Mouse (Mus musculus) neural tube, embryonic 14.5 days (tissue): ENCODE measurements at regions not wholly inside any gene's neighbourhood (a gene's known extent, or its start where the extent isn't known, plus 50 kb on each side); places are given as distances from the start of the nearest gene placed in this dataset.

ENCODE experiments used
- ATAC-seq: fragments of 200-750 bp; cut with Nextera tagmentation; 2 replicates; pipeline ENCODE4 v1.8.0; 2017; ENCODE audit warnings: low read depth, mild to moderate bottlenecking, moderate TSS enrichment, moderate library complexity
- H3K27ac ChIP-seq: fragments of 300-500 bp; sonication (generic); 2 replicates; pipeline ENCODE4 v1.5.1; 2014; ENCODE audit warnings: low read depth, mild to moderate bottlenecking, control low read depth, low read length, moderate library complexity, mixed read lengths
- H3K27me3 ChIP-seq: fragments of 300-500 bp; sonication (generic); 2 replicates; pipeline ENCODE4 v1.6.1; 2014; ENCODE audit warnings: low read length; ENCODE audit not compliant: control insufficient read depth, insufficient read depth
- H3K36me3 ChIP-seq: fragments of 300-500 bp; sonication (generic); 2 replicates; pipeline ENCODE4 v1.6.1; 2014; ENCODE audit warnings: low read length, mixed read lengths; ENCODE audit not compliant: control insufficient read depth, insufficient read depth
- H3K4me1 ChIP-seq: fragments of 300-500 bp; sonication (generic); 2 replicates; pipeline ENCODE4 v1.6.1; 2014; ENCODE audit warnings: low read length; ENCODE audit not compliant: control insufficient read depth, insufficient read depth
- H3K4me2 ChIP-seq: fragments of 300-500 bp; sonication (generic); 2 replicates; pipeline ENCODE4 v1.6.1; 2014; ENCODE audit warnings: mild to moderate bottlenecking, low read depth, low read length, control low read depth
- H3K4me3 ChIP-seq: fragments of 300-500 bp; sonication (generic); 2 replicates; pipeline ENCODE4 v1.5.1; 2014; ENCODE audit warnings: low read depth, low read length, control low read depth, mixed read lengths
- H3K9ac ChIP-seq: fragments of 300-500 bp; sonication (generic); replicated peaks from 2 replicates; pipeline ENCODE4 v1.6.1; 2014; ENCODE audit warnings: low read depth, mild to moderate bottlenecking, control low read depth, low read length, mixed read lengths
- H3K9me3 ChIP-seq: fragments of 300-500 bp; sonication (generic); 2 replicates; pipeline ENCODE4 v1.6.1; 2016; ENCODE audit warnings: low read length; ENCODE audit not compliant: control insufficient read depth
- WGBS: fragments of 180-500 bp; shearing (Covaris S2); extraction: QIAGEN DNeasy Blood & Tissue Kit; methylation state at CpG from one replicate; pipeline ENCODE4 v1.1.7; 2014; 5-methylcytosine and 5-hydroxymethylcytosine counted together

DNA sequence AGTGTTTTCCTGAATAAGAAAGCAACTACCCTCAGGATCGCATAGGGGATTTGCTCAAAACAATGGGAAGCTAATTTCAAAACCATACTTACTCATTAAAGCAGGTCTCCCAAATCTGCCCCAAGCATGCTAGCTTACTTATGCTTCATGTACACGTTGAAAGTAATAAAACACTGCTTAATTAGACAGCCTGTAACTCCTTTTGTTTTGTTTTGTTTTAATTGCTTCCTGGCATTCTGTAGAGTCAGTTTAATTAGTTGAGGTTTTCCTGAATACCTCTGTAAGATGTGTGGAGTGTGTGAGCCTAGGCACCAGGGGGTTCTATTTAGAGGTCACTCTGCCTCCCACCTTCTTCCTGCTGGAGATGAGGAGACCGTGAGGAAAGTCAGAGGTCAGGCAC is 147.9 kb downstream of the Nufip1 start:
- H3K9me3 ChIP-seq = no peaks in the 10 kb centered on the region
- peaks cover 6% of the 10 kb centered on the region; the same call in 1 of the 2 replicates for H3K4me1 ChIP-seq
- no peak overlapping the region for H3K9ac ChIP-seq
- WGBS = 13% methylated on average over 3 of the region's 3 CpGs
- no peaks in the 10 kb centered on the region for H3K36me3 ChIP-seq
- no peaks in the 10 kb centered on the region for H3K27me3 ChIP-seq
- no peak overlapping the region for H3K4me3 ChIP-seq
- ATAC-seq = no peak
- H3K4me2 ChIP-seq = no peak overlapping the region
- H3K27ac ChIP-seq = no peak overlapping the region

DNA sequence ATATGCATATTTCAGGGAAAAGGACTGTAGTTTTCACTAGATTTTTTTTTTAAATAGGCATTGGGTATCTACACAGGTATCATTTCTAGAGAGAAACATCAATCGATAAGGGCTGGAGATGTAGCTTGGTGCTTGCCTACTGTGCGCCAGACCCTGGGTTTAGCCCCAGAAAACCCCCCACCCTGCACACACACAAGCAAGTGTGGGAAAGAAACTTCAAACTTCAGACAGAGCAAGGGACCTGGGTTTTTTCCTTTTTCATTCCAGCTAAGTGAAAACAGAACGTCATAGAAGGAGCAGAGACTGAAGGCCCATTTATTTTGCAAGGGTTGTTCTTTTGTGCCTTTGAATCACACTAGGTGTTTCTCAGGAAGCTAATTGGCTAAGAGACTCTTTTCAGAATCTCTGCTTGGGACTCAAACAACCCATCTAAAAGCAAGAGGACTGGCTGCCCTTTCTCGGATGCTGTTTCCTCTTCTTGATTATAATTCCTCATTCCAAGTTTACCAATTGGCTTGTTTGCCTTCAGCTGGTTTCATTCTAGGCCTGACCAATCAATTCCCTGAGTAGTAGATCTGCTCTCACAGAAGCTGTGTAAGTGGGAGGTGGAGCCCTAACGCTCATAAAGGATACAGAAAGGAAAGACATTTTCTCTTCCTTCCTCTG is 150.1 kb downstream of the Nufip1 start:
- no peaks in the 10 kb centered on the region for H3K36me3 ChIP-seq
- 68% methylated on average over 5 of the region's 5 CpGs for WGBS
- H3K4me1 ChIP-seq = 0 out of 2 replicates have a peak, but pooled peaks cover 5% of the 10 kb centered on the region
- H3K4me2 ChIP-seq = no peak overlapping the region
- no peak overlapping the region for H3K27ac ChIP-seq
- H3K27me3 ChIP-seq = no peaks in the 10 kb centered on the region
- ATAC-seq = no peak
- H3K9ac ChIP-seq = no peak overlapping the region
- no peak overlapping the region for H3K4me3 ChIP-seq
- no peaks in the 10 kb centered on the region for H3K9me3 ChIP-seq

DNA sequence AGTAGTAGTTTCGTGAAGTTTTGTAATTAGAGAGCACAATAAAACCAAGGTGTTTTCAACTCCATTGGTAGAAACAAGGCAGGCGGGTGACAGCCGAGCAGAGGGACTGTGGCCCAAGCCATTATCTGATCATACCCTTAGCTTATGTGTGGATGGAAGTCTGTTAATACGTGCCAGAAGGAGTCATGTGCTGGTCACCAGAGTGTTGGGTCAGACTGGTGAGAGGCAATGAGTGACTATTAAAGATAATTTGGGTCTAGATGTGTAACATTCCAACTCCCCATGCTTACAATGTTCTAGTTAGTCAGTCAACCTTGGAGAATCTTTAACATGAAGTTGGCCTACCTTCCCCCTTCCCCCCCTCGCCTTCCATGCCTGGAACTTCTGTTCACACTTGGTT is 151.1 kb upstream of the Tsc22d1 start:
- no peaks in the 10 kb centered on the region for H3K9me3 ChIP-seq
- H3K27ac ChIP-seq = no peak overlapping the region
- H3K36me3 ChIP-seq = no peaks in the 10 kb centered on the region
- H3K4me2 ChIP-seq = no peak overlapping the region
- H3K4me3 ChIP-seq = no peak overlapping the region
- ATAC-seq = no peak
- H3K9ac ChIP-seq = no peak overlapping the region
- H3K27me3 ChIP-seq = no peaks in the 10 kb centered on the region
- WGBS = 93% methylated on average over 5 of the region's 5 CpGs
- no peaks in the 10 kb centered on the region for H3K4me1 ChIP-seq

DNA sequence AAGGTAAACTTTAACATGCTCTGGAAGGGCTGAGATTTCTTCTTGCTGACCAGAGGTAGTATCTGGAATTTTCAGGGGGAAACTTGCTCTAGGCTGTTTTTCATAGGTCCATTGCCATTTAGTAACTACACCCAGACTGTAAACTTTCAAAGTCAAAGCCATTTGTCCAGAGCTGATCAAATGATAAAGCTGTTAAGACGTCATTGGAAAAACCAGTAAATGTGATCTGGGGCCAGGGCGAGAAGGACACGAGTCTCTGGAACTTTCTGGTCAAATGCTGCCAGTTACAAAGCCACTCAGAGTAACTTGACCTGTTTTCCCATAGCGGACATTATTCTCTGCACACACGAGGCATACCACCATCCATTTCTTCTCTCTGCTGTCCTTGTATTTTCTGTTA is 148.9 kb upstream of the Tsc22d1 start:
- Histone ChIP-seq H3K27ac (no peak overlapping the region), H3K4me3 (no peak overlapping the region), H3K27me3 (no peaks in the 10 kb centered on the region), H3K9me3 (no peaks in the 10 kb centered on the region), H3K36me3 (no peaks in the 10 kb centered on the region), H3K4me2 (no peak overlapping the region), H3K4me1 (no peaks in the 10 kb centered on the region), H3K9ac (no peak overlapping the region)
- no peak for ATAC-seq
- WGBS = 92% methylated on average over 5 of the region's 5 CpGs

DNA sequence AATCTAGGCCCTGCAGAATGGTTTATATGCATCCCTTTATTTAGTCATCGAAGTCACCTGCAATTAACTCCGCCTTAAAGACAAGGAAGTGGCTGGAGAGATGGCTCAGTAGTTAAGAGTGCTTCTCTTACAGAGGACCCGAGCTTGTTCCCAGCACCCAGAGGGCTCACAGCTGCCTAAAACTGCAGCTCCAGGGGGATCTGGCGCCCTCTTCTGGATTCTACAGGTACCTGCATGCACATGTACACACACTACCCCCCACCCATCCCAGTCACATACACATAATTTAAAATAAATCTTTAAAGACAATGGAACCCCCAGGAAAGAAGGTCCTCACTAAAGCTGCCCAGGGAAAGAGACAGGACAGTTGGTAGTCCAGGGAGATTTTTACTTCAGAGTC is 148.5 kb upstream of the Tsc22d1 start:
- WGBS = 88% methylated on average over 4 of the region's 4 CpGs
- Histone ChIP-seq H3K9ac (no peak overlapping the region), H3K4me1 (no peaks in the 10 kb centered on the region), H3K4me3 (no peak overlapping the region), H3K27ac (no peak overlapping the region), H3K27me3 (no peaks in the 10 kb centered on the region), H3K36me3 (no peaks in the 10 kb centered on the region), H3K9me3 (no peaks in the 10 kb centered on the region), H3K4me2 (no peak overlapping the region)
- no peak for ATAC-seq

DNA sequence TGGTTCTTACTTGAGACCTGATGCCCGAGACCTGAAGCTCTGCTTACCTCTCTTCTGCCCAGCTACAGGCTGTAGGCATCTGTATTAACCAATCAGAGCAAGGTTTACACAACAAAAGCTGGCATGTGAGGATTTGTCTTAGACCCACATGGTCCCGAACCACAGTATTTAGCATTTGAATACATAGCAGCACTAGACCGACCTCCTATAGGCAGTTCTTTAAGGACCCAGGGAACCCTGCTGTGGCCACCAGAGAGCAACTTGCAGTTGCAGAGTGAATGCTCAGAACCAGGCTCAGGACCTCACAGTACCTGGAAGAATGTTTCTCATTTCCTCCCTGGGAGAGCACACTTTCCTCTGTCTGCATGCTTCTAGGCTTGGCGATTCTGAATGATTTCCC is 147.7 kb upstream of the Tsc22d1 start:
- no peak overlapping the region for H3K4me3 ChIP-seq
- no peaks in the 10 kb centered on the region for H3K9me3 ChIP-seq
- H3K27me3 ChIP-seq = no peaks in the 10 kb centered on the region
- no peaks in the 10 kb centered on the region for H3K36me3 ChIP-seq
- no peak overlapping the region for H3K27ac ChIP-seq
- no peaks in the 10 kb centered on the region for H3K4me1 ChIP-seq
- H3K4me2 ChIP-seq = no peak overlapping the region
- 23% methylated on average over 4 of the region's 4 CpGs for WGBS
- ATAC-seq = no peak
- no peak overlapping the region for H3K9ac ChIP-seq

DNA sequence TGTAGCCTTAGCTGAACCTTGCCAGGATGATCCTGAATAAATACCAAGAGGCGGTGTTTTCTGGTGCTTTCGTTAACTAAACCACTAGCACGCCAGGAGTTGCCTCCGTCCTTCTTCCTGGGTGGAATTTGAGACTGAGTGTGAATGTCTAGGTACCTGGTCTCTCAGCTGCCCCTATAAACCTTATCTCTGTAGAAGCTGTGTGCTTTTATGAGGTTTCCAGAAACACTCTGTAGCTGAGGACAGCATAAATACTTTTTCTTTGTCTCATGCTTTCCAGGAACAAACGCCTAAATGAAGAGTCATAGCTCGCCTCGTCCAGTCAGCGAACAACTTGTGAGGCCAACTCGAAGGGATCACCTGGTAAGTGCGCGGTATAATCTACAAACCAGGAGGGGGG is 143.6 kb upstream of the Tsc22d1 start:
- Histone ChIP-seq H3K27me3 (no peaks in the 10 kb centered on the region), H3K4me2 (no peak overlapping the region), H3K27ac (no peak overlapping the region), H3K9ac (no peak overlapping the region), H3K4me3 (no peak overlapping the region), H3K9me3 (no peaks in the 10 kb centered on the region), H3K36me3 (no peaks in the 10 kb centered on the region), H3K4me1 (no peaks in the 10 kb centered on the region)
- 85% methylated on average over 11 of the region's 11 CpGs for WGBS
- ATAC-seq = no peak

DNA sequence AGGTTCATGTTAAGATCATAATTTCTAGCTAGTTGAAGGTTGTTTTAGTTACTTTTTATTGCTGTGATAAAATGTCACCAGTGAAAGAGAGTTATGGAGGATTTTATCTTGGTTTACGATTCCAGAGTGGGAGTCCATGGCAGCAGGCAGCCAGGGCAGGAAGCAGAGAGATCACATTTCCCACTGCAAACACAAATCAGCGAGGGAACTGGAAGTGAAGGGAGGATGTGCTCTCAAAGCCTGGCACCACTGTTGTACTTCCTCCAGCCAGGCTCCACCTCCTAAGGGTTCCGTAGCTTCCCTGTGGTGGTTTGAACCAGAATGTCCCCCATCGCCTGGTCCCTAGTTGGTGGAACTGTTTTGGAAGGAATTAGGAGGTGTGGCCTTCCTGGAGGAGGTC is 141.9 kb upstream of the Tsc22d1 start:
- WGBS = 86% methylated on average over 4 of the region's 4 CpGs
- Histone ChIP-seq H3K27ac (no peak overlapping the region), H3K36me3 (no peaks in the 10 kb centered on the region), H3K4me1 (no peaks in the 10 kb centered on the region), H3K27me3 (no peaks in the 10 kb centered on the region), H3K9ac (no peak overlapping the region), H3K4me2 (no peak overlapping the region), H3K4me3 (no peak overlapping the region), H3K9me3 (no peaks in the 10 kb centered on the region)
- ATAC-seq = no peak

DNA sequence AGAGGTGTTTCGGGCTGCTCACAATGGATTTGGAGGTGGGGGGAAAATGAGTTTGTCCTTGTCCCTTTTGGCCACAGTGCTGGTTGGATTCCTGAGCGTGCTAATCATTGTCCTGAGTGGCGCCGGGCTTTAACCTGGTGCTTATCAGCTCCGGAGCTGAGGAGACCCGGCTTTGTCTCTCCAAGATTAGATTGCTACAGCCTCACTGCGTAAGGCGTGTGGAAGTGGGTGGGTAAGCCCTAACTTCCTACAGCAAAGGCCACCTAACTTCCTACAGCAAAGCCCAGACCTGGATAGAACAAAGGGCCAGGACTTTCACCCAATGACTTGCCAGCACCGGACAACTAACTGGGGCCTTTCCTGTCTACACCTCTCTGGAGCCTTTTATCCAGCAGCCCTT is 138.1 kb upstream of the Tsc22d1 start:
- Histone ChIP-seq H3K27ac (no peak overlapping the region), H3K9me3 (no peaks in the 10 kb centered on the region), H3K36me3 (no peaks in the 10 kb centered on the region), H3K4me2 (no peak overlapping the region), H3K4me1 (no peaks in the 10 kb centered on the region), H3K9ac (no peak overlapping the region), H3K4me3 (no peak overlapping the region), H3K27me3 (no peaks in the 10 kb centered on the region)
- ATAC-seq = no peak
- 94% methylated on average over 9 of the region's 9 CpGs for WGBS
